Mouse (Mus musculus): ENCODE data around the gene Ldlrad3.

DNA sequence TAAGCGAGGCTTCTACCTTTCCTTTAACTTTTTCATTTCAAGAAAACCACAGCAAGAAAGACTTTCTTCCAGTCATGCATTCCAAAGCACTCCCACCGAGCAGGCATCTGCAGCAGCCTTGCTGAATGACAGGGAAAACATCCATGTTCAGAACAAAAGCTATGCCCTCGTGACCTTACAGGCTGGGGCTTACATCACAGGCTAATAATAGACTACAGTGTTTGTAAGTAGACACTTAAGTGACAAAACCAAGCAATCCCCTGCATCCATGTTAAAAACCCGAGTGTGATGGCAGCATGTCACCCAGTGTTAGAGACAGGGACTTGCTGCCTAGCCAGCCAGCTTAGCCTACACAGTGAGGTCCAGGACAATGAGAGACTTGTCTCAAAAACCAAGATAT, 180.0 kb downstream of the Ldlrad3 start:
- TF ChIP-seq CTCF (IDR thresholded peaks at IDR 0.05; ENCODE audit: low read depth) (no peak), EP300 (IDR thresholded peaks at IDR 0.05; ENCODE audit: low read depth) (no peak)
